Mouse (Mus musculus) ES-Bruce4 (cell line): ENCODE data around the gene Paqr7.

Experiments
- CTCF ChIP-seq: IDR thresholded peaks from one replicate; pipeline ENCODE4 v1.8.1; 2011; ENCODE audit warnings: low read depth, low read length
- EP300 ChIP-seq: IDR thresholded peaks from 2 replicates; pipeline ENCODE4 v1.6.1; 2011; ENCODE audit warnings: low read depth, low read length; ENCODE audit not compliant: insufficient read depth
- POLR2A ChIP-seq: IDR thresholded peaks from one replicate; pipeline ENCODE4 v1.8.1; 2011; ENCODE audit warnings: low read length; ENCODE audit not compliant: insufficient read depth

DNA sequence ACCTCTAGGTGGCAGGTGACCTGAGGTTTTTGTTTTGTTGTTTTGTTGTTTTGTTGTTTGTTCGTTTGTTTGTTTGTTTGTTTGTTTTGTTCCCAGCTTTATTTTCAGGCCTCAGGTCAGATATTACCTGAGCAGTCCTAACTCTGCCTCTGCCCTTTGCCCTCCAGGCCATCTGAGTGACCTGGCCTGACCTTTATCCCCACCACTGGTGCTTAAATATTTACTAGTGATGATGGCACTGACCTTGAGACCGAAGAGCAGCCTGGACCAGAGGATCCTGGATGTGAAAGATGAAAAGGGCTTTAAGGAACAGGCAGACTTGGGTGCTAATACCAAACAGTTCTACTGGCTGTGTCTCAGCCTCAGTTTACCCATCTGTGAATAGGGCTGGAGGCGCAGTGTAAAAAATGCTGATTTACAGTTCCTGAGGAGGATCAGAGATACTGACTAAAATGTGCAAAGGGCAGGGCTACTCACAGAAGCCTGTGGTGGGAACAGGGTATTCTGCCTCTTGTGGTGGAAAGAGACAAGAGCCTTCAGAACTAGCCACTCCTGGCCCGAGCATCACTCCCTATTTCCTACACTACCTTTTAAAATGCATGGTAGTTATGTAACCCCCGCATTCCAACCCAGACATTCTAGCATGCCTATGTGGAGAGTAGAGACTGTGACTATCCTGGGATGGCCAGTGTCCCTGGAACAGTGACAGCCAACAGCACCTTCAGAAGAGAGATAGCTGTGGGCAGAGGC, 11.2 kb upstream of the Paqr7 start:
- TF ChIP-seq EP300 (no peak), CTCF (no peak), POLR2A (no peak)
